Mouse (Mus musculus): ENCODE measurements around the gene 4921536K21Rik. TPM values are rescaled to one million over a fixed set of nuclear protein-coding genes. Genes with fewer than 3 reads are reported as not detected.
"Not testable (repeated sequence)": the region's sequence is repeated elsewhere in the genome, so short reads cannot be mapped to it uniquely, and the experiment has no call there.

The 4921536K21Rik gene
- 0.33 and 0.82 TPM in 2 replicates for total RNA-seq (2021)
- long read RNA-seq = 0 reads

DNA sequence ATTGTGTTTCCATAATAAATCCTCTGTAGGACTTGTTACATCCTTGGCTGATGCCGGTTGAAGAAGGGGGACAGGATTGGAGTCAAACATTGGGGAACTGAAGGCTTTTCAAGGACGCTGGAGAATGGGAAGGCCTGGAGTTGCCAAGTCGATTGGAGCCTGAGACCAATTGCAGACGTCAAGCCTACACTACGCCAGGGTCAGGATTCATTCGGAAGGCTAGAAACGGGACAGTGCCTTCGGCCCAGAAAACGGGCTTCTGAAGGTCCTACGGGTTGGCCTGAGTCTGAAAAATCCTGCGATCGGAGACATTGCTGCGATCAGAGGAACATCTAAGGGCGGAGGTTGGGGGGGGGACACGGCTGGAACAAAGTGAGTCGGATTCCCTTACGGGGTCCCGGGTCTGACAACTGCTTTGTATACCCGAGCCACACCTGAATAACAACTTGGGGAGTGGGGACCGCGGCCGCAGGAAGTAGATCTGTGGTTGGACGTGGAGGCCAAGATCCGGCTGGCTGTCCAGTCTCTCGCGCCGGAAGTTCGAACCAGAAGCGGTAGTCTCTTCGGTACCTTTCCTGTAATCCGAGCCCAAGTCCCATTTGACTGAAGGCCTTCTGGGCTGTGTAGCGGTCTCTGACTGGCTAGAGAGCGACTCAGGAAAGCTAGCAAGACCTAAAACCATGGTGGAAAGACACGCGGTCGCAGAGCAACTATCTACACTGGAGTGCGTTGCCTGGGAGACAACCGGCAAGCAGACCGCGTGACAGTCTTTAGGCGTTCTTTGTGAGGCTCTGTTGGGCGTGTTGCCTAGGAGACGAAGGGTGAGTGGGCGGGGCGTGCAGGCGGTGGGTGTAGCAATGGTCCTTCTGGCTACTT is at the start of gene 4921536K21Rik, which contains the start of gene Dusp18:
Gene 4921536K21Rik, minus strand, starts transcription at position 693 of the 876 bp plus-strand sequence.
Gene Dusp18, plus strand, starts transcription at position 835 of the 876 bp plus-strand sequence.
- peak; percentile 93 for DNase-seq

DNA sequence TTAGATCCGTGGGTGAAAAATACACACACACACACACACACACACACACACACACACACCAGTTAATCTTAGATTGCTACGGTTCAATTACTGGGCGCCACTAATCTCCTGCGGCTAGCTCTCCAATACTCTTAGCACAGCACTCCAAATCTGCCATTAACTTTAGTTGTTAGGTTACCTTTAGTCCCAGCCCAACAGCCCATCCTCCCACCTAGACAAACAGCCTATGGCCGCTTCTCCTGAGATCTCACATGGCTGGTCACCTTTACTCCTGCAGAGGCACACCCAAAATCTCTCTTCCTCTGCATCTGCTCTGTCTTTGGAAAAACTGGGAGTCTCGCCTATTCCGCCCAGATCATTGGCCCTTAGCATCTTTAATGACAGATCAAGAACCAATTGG is 46.5 kb upstream of the 4921536K21Rik start:
- no peak for DNase-seq

DNA sequence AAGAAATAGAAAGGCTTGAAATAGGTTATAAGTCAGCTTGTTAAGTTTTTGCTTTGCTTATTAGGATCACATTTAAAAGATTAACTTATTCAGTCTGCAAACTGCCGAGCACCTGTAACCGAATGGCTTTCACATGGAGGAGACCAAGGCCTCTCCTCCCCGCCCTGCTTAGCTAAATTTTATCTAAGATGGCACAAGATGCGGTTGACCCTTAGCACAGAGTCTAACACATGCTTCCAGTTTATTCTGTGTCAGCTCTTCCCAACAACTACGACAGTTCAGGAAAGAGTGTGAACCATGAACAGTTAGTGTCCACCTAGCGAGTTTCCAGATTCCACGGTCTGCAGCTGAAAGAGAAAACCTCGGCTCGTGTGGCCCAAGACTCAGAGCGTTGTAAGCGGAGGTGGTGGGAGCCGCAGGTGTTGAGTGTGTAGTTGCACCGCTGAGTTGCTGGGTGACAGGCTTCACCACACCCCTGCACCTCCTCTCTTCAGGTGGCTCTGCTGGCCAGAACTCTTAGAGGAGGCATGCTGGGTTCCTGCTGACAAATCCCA is 42.5 kb upstream of the 4921536K21Rik start:
- no peak for DNase-seq

DNA sequence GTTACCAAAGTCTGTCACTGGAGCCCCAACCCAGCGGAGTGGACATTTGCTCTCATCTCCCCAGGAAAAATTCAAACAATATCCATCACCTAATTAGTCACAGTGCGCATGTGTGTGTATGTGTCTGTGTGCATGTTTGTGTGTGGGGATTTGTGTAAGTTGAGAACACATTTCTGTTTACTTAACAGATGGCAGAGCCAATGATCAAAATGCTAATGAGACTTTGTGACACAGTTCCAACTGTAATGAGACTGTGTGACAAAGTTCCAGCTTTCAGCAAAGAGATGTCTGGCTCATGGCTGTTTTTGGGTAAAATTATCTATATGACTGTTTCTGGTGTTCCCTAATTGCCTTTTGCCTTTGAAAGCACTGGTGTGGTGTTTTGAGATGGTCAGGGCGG is 41.4 kb upstream of the 4921536K21Rik start:
- DNase-seq = no peak

DNA sequence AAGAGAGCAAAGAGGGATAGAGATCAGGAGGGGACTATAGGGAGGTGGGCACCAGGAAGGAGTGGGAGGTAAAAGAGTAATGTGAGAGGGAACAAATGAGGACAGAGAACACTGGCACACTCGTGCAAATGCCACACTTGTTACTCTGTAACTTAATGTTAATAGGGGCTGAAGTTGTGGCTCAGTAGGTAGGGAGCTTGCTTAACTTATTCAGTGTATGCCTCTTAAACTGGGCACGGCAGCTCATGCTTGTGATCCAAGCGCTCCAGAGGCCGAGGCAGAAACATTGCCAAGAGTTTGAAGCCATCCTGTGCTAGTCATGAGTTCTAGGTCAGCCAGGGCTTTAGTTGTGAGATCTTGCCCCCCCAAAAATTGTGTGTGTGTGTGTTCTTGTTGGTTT is 40.2 kb upstream of the 4921536K21Rik start:
- no peak for DNase-seq

DNA sequence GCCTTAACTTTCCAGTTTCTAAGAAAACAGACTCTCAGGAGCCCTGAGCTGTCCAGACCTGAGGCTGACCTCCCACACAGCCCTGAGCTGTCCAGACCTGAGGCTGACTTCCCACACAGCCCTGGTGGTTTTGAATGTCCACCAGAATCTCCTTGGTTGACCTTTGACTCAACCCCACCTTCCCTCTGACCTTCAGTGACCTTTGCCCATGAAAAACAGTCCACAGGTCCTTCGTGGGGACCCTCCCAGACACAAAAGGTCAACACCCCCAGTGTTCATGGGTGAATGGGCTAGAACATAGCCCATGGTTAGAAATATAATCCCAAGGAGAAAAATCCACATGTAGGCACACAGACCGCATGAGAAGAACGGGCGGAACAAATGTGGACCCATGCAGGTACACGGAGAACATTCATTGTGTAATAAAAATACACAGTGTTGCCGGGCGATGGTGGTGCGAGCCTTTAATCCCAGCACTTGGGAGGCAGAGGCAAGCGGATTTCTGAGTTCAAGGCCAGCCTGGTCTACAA is 38.9 kb upstream of the 4921536K21Rik start:
- DNase-seq = no peak

DNA sequence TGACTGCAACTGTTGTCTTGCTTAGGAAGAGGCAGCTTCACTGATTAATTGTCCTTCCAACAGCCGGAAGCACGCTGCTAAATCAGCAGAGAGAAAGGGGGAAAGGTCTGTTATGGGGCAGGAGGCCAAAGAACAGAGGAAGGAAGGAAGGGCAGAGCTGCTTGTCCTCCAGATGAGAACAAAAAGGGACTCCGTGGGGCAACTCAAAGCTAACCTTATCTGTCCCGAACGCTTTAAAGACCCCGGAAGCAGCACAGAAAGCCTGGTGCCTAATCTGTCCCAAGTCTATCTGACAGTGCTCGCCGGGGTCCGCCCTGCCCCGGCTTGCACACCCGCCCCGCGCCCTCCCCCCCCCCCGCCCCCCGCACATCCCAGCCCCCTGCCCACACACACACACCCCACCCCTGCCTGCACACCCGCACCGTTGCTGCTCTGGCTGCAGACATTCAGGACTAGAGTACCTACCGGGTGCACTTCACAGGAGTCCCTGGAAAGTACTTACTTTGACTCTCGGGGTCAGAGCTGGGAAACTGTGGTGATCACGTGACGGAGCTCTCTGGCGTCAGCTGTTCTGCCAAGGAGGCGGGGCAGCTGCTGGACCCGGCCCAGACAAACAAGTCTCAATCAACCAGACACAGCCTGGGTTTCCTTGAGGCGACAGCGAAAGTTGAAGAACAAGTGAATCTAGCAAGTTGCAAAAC is 36.8 kb upstream of the 4921536K21Rik start, which contains the start of gene Tcn2:
Gene Tcn2, minus strand, starts transcription at position 649 of the 701 bp plus-strand sequence.
- peak; percentile 85 for DNase-seq

DNA sequence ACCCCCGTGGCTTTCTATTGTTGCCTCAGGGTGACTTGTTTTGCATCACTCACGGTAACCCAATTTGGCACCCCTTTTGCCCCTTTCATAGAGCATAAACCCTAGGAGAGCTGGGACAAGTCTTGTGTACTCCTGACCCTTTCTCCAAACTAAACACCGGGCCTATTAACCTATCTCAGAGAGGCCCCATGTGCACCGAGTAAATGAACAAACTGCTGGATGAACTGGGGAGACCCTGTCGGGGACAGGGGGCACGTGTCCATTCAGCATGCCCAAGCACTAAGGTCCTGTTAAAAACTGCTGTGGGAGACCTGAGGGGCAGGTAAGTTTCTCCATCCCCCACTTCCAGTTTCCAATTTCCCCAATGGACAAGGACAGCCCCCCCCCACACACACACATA is 36.0 kb upstream of the 4921536K21Rik start:
- DNase-seq = no peak

DNA sequence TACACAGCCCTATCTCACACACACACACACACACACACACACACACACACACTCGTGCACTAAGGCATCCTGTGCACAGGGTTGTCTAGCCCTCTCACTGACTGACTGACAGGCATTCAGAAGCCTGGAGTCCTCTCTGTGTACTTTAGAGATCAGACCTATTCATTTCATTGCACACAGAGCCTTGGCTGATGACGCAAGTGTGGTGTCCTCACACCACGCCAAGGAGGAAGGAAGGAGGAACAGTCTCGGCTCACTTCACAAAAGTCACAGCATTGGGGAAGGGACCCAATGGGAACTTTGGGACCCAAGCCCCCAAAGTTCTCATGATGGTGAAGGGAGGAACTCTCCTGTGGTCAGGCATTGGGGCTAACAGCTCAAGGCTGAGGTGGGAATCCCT is 35.1 kb upstream of the 4921536K21Rik start:
- no peak for DNase-seq

DNA sequence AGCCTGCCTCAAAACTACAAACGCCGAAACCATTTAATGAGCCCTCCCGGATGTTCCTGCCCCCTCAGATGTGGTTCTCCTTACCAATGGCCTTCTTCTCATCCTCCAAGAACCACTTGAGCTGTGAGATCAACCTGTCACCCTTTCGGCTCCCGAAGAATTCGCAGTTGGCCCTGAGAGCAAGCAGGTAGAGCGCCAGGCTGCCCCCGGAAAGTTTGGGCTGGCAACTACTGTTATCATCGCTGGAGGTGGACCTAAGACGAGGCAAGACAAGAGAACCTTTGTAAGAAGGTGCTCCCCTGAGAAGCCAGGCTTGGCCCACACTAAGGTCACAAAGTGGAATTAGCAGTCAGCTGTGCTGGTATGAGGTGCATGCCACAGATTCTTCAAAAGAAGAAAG is 31.0 kb upstream of the 4921536K21Rik start:
- no peak for DNase-seq

DNA sequence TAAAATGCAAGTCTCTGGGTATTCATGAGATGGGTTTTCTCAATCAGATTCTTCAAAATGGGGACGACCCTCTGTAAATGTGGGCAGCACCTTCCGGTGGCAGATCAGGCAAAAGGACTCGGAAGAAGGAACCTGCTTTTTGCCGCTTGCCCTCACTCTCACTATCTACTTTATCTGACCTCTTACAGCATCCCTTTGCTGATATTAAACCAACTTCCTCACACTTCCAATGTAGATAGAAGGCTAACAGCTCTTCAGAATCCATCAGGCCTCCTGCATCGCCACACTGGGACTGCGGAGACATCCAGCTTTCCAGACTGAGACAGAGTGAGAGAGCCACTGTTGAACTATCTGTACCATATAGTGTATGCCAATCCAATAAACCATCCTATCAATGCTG is 27.8 kb upstream of the 4921536K21Rik start:
- no peak for DNase-seq

DNA sequence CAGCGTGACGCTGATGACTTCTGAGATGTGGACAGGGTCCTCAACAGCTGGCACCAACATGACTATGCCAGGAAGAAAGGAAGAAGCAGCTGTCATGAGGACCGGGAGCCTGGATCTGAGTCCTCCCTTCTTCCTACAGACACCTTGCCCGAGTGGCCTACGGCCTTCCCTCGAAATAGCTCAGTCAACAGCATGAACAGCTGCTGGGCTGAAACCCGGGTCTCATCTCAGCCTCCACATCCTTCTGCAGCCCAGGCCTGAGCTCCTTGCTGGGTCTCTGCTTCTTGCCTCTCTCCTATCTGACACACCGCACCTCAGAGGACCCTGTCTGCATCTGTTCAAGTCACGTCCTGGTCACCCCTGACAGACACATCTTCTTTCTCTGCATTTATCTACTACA is 27.2 kb upstream of the 4921536K21Rik start:
- DNase-seq = no peak

DNA sequence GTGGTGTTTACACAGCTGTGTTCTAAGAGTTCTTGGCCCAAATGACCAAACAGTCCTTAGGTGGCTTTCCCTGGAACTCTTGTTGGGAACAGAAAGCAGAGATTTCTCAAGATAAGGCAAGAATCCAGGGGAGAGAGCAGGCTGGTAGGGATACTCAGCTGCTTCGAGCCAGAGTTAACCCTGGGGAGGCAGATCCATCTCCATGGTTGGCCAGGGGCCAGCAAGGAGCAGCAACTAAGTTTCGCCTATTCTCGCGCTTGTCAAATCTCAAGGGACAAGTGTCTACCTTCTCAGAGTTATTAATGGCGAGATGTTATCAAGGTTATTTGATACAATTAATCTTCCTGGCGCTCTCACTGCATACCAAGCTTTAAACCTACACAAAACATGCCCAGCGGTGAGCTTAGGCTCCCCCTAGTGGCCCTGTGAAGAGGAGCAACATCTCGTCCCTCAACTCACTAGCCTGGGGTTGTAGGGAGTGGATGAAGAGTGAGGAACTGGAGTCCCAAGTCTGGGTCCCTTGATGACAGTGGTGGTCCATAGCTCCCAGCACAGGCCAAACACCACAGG is 26.5 kb upstream of the 4921536K21Rik start:
- DNase-seq = peak; percentile 56

DNA sequence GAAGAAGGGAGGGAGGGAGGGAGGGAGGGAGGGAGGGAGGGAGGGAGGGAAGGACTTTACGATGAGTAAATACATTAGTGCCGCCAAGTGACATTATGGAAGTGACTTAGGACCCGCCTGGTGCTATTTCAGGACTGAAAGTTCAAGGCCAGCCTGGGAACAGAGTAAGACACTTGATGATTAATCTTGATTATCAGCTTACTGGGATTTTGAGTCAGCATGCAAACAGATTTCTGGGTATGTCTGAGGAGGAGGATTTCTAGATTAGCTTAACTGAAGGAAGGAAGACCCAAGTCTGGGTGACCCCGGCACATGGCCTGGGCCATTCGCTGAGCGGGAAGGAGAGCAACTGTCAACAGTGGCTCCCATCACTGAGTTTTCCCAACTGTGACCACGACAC is 25.6 kb upstream of the 4921536K21Rik start:
- no peak for DNase-seq

DNA sequence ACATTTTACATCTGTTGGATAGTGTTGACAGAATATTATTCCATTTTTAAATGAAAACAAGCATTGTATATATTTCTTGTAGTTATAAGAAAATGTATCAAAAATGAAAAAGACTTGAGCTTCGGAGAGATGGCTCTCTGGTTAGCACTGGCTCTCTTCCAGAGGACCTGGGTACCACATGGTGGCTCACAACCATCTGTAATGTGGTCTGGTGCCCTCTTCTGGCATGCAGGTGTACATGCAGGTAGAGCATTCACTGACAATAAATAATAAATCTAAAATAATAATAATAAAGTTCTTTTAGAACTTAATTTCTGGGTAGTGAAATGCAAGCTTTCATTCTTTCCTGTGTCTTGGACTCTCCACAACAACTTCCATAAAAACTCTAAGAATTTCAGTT is 23.8 kb upstream of the 4921536K21Rik start:
- DNase-seq = no peak

DNA sequence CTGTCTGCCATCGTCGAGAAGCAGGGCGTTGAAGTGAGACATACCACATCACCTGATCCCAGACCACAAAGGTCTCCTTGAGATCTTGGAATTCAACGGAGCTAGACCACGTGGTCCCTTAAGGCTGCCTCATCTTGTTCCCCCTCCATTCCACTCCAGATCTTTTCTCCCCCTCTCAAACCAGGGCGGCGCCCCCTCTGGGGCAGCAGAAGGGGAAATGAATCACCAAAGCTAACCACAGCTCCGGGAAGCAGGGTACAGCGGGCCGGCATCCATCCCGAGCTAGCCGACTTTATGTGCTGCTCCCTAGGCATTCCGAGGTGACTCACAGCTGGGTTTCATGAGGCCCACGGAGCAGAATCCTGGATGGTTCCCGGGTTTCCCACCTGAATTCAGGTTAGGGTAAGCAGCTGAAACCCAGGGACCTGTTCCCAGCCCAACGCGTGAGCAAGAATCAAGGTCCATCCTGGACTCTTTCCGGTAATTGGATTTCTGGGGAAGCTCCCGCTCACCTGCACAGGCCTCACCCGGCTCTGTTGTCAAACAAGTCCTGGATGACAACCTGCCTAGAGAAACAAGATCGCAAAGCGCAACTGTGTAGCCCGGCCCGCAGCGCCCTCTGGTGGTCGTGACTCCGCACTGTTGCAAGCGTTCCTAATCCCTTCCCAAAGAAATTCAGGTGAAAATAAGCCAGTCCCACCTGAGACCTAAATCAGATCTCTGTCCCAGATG is 19.4 kb upstream of the 4921536K21Rik start, which contains the start of gene Slc35e4:
Gene Slc35e4, minus strand, starts transcription at position 556 of the 732 bp plus-strand sequence.
- peak; percentile 91 for DNase-seq

DNA sequence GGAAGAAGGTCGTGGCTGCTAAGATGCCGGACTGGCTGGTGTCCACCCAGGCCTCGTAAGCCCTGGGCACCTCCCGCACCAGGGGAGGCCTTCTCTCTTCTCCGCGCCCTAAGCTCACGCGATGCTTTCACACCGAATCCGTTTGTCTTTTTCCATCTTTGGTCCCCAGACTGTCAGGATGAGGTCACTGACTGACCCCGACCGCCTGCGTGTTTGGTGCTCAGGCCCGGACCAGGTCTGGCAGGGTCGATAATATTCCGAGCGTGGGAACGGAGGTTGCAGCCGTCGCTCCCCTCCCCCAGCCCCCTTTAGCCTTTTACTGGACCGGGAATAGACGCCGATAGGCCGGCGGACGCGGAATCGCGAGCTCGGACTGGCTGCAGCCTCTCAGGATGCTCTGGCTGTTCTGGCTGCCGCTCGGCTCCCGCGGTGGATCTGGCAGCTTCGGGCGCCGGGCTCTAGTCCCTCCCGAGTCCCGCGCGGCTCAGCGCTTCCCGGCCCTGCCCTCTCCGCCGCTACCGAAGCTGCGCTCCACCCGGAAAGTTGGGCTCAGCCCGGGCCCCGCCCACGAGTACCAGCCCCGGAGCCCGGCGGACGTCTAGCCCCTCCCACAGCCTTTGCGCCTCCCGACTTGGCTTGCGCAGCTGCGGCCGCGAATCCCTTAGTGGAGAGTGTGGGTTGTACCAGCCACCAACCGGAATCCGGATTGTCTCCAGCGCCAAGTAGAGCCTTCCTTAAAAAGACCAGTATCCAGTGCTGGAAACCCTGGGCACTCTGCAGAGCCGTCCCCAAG is 18.6 kb upstream of the 4921536K21Rik start:
- peak; percentile 96 for DNase-seq

DNA sequence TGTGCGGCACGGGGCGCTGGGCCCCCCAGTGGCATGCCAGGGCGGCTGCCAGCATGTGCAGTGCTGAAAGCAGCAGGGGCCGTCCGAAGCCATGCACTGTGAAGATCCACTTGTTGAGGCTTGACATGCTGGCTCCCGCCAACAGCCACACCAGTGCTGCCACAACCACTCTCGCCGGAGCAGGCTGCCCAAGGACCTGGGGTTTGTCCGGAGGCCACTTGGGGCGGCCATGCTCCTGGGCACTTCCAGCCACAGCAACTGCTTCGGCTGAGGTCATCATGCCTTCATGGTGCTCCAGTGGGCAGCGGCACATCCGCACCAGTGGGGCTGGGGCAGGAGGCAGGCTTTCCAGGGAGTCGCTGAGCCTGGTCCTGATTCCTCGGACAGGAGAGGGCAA is 18.0 kb upstream of the 4921536K21Rik start:
- DNase-seq = peak; percentile 45

DNA sequence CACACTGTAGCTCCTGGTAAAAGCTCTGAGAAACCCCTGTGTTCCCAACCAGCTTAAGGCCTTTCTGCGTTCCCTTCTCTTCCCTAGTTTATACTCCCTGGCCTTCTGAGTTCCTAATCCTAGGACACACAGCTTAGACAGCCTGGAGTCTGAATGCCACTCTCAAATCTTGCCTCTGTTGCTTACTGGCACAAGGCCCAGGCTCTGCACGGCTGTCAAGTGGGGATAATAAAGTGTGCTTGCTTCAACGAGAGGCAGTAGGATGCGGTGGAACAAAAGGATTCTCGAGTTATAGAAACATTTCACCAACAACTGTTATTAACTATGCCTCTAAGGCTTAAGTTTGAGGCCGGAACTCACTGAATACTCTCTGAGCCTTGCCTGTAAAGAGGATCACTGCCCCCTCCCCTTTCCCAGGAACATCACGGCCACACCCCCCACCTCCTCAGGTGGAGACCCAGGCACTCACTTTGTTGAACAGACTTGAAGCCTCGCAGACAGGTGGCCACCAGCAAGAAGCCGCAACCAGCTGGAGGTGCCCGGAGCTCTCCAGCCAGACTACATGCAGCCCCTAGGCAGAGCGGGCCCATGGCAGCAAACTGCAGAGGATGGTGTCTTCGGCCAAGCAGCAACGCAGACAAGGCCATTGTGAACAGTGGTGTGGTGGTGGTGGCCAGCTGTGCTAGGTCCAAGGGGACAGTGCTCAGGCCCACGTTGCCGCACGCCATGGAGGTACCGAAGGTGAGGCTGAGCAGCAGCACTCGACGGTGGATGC is 17.4 kb upstream of the 4921536K21Rik start:
- peak; percentile 60 for DNase-seq

DNA sequence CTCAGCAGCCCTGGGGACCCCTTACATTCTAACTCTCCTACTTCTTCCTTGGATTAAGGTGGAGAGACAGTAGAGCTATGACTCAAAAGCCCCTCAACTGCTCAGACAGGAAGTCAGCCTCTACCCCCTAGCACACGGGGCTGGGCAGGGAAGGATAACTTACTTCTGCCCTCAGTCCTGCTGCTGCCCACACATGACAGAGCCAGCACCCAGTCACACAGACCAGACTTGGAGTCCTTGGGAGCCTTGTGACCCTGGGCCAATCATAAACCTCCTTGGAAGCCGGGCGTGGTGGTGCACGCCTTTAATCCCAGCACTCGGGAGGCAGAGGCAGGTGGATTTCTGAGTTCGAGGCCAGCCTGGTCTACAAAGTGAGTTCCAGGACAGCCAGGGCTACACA is 16.5 kb upstream of the 4921536K21Rik start:
- not testable (repeated sequence) for DNase-seq
